Mouse (Mus musculus) hindlimb bud, embryonic 11.5 days (tissue): ENCODE data around the gene Hist1h2ak.
A peak's percentile ranks its signal among the peaks of the same experiment; 100 is the strongest.
"Not testable (repeated sequence)": the region's sequence is repeated elsewhere in the genome, so short reads cannot be mapped to it uniquely, and the experiment has no call there.

Experiments
- DNase-seq: peaks from one replicate; pipeline ENCODE4 v3.0.0-alpha.2; 2012; ENCODE audit warnings: low read depth, low spot score; ENCODE audit errors: extremely low spot score

The Hist1h2ak gene

GRCm38 (mm10) chr13:21753524-21754285, at the start of gene Hist1h2ak, which contains the start of gene Hist1h2bn:
Gene Hist1h2ak (minus strand): TSS chr13:21753827.
Gene Hist1h2bn (plus strand): TSS chr13:21754123.
- peak; percentile 96 for DNase-seq

- DNase-seq, result not testable (repeated sequence)
Observed at GRCm38 (mm10) chr13:21803058-21803457, 49.4 kb upstream of the Hist1h2ak start.

DNA sequence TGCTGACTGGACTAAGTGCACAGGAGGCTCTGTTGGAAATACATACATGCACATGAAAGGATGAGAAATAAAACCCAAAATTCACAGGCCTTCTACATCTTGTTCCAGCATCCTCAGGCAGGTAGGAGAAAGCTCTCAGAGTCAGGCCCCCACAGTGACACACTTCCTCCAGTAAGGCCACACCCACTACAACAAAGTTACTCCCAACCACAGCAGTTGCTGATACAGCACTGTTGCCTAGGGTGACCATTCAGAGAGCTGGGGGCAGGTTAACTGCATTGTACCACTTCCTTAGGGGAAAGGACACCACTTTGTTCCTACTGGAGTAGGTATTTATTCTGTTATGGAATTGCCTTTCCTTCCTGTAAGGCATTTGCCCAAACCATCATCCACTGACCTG, 43.5 kb upstream of the Hist1h2ak start:
- not testable (repeated sequence) for DNase-seq

GRCm38 (mm10) chr13:21795584-21795983, 42.0 kb upstream of the Hist1h2ak start:
- DNase-seq, result no peak

GRCm38 (mm10) chr13:21790601-21791283, 37.1 kb upstream of the Hist1h2ak start:
- no peak for DNase-seq

DNA sequence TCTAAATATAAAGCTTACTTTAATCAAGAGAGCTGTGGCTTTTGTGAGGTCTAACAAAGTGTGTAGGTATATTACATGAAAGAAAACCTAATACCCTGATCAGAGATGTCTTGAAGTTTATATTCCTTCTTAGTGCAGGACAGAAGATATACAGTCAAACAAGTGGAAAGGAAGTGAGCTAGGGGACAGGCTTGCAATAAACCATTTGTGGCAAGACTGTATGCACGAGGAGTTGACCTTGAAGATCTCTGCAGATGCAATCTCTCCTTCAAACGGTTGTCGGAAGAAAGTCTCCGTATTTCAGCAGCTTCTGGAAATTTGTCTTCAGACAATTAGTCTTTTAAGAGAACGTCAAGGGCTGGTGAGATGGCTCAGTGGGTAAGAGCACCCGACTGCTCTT, 36.3 kb upstream of the Hist1h2ak start:
- no peak for DNase-seq

DNA sequence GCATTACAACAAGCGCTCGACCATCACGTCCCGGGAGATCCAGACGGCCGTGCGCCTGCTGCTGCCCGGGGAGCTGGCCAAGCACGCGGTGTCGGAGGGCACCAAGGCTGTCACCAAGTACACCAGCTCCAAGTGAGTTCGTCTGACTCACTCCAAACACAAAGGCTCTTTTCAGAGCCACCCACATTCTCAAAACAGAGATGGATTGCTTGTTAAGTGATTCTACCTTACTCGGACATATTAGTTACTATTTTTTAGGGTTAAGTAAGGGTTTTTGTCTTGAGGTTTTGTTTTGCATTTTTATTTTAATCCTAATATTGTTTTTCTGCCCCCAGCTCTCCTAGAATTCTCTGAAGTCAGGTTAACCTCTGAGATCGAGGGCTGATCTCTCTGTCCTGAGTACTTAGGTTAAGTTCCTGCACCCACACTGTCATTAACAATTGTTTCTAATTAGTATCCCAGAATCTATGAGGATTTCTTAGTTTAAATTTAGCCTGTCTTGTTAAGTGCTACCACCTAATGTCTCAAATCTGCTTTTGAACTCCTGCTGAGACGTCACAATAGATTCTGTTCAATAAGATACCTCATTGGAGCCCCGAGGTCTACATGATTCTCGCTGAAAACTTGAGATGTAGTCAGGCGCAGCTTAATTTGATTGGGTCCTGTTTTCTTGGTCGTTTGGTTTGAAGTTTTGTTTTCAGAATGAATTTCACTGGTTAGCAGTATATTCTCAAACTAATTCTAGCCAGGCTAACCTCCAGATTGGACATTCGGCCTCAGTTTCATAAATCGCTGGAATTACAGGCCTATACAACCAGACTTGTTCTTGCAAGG, 34.4 kb upstream of the Hist1h2ak start:
- no peak for DNase-seq

- peak; percentile 98 for DNase-seq
Observed at GRCm38 (mm10) chr13:21786899-21787629, 33.4 kb upstream of the Hist1h2ak start, which contains the start of the genes Hist1h2an and Hist1h2bp. Gene Hist1h2an (minus strand): TSS chr13:21787218. Gene Hist1h2bp (plus strand): TSS chr13:21787461.

DNA sequence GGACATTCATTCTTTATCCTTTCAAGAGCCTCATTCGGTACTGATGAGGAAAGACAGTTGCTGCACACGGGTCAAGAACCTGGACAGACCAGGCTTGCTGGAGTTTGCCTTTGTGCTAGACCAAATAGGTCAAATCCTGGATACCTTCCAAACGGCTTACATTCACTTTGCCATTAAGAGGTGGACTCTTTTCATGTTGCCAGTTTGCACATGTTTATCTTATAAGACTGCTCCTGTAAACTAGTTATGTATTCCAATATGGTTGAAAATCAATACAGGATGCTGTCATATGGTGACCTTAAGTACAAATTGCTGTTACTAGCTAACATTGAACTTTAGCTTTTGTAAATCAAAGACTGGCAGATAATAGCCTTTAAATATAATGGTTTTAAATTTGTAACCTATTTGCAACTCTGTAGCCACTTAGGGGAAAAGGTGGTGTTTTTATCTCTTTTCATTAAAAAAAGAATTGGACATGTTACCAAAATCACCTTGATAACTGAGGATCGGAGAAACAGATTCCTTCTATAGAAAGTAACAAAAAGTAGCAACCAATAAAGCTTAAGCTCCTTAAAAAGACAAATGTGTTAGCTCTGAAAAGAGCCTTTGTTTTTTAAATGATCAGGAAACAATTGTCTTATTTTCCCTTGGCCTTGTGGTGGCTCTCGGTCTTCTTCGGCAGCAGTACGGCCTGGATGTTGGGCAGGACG, 32.7 kb upstream of the Hist1h2ak start:
- peak; percentile 82 for DNase-seq

GRCm38 (mm10) chr13:21784311-21784710, 30.7 kb upstream of the Hist1h2ak start:
- no peak for DNase-seq

DNA sequence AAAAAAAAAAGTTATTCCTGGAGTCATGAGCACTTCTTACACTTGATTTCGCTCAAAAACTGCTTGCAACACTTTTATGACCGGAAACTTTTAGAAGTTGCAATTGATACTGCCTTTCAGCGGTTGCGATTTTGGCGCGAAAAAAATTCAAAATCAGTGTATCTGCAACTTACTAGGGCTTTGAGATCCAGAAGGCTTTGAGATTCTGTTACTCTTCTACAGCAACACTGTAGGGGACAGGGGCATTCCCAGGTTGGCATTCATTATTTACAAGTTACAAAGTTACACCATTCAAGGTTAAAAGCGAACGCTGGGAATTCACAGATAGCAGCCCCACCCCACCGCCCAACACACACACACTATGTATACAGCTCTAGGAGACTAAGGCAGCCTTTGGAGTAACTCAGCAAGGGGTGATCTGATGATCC, 30.1 kb upstream of the Hist1h2ak start:
- no peak for DNase-seq

DNA sequence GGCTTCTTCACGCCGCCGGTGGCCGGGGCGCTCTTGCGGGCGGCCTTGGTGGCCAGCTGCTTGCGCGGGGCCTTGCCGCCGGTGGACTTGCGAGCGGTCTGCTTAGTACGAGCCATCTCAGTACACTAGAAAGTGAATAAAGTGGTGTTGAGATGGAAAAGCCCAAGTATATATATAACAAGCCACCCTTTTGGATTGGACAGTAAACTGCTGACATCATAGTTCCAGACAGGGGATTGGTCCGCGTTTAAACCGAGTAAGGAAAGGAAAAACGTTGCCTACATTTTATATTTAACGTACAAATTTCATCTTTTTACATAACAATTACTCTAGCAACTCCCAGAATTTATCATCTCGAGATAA, 29.6 kb upstream of the Hist1h2ak start, which contains the start of gene Hist1h3i:
Hist1h3i (minus strand) TSS at position 116 of the 363 bp plus-strand sequence.
- peak; percentile 96 for DNase-seq

DNA sequence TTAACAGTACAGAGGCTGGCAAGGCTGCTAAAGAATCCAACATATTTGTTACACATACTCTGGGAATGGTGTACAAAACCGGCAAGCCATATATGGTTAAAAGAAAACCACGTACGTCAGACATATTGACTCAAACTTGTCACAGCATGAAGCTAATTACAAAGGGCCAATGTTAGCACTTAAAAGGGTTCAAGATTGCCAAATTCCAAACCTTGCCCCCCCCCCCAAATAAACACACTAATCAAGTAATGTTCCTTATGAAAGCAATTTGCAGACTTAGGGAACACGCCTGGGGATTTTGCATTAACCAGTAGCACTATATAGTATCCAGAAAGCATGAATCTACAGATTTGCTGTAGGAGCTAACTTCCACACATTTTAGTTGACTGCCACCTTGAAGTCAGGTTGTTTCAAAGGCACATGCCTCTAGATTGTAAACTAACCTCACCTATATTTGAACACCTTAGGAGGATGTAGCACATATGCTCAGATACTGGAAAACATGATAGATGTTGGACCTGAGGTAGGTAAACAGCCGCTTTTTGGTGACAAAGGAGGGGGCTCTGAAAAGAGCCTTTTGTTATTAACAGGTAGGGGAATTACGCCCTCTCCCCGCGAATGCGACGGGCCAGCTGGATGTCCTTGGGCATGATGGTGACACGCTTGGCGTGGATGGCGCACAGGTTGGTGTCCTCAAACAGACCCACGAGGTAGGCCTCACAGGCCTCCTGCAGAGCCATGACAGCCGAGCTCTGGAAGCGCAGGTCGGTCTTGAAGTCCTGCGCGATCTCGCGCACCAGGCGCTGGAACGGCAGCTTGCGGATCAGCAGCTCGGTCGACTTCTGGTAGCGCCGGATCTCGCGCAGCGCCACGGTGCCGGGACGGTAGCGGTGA, 29.0 kb upstream of the Hist1h2ak start:
- peak; percentile 79 for DNase-seq

- DNase-seq, result no peak
Observed at GRCm38 (mm10) chr13:21781639-21782038, 28.0 kb upstream of the Hist1h2ak start.

DNA sequence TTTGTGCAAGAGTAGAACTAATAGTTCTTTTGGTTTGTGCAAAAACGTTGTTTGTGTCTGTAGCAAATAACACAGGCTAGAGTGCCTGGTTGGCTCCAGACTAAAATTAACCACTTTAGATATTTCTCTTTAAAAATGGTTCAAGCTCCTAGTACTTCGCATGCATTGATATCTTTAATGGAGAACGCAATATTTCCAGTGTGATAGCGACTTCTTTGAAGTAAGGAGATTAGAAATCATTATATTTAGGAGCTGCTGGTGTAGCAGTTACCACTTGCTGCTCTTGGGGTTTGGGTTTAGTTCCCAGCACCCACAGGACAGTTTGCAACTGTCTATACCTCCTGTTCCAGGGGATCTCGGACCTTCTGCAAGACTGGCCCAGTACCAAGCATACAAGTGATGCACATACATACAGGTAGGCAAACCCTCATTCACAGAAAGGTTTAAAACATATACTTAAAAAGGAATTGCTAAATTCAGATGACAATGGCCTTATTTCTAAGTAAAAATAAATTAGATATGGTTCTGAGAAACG, 27.5 kb upstream of the Hist1h2ak start:
- DNase-seq, result no peak

GRCm38 (mm10) chr13:21779767-21780731, 26.4 kb upstream of the Hist1h2ak start, which contains the start of gene Hist1h1b:
Gene Hist1h1b (minus strand): TSS chr13:21780625.
- peak; percentile 78 for DNase-seq
